Mouse (Mus musculus) bone marrow, adult 2 months (tissue): ENCODE measurements around the gene Rtn2. TPM values are rescaled to one million over a fixed set of nuclear protein-coding genes. Genes with fewer than 3 reads are reported as not detected.
A peak's percentile ranks its signal among the peaks of the same experiment; 100 is the strongest.

ENCODE experiments used
- H3K27ac ChIP-seq: fragments of 200-500 bp; 2 replicates; pipeline ENCODE4 v1.5.1; 2012; ENCODE audit warnings: low read depth, mild to moderate bottlenecking, control low read depth, inconsistent platforms, low read length; ENCODE audit not compliant: control insufficient read depth, poor library complexity, insufficient read depth
- H3K4me1 ChIP-seq: fragments of 200-500 bp; 2 replicates; pipeline ENCODE4 v1.6.1; 2011; ENCODE audit warnings: low read length; ENCODE audit not compliant: control insufficient read depth, insufficient read depth
- H3K4me3 ChIP-seq: fragments of 200-500 bp; replicated peaks from 2 replicates; pipeline ENCODE3; 2011; ENCODE audit warnings: mild to moderate bottlenecking, low read depth, low read length, control low read depth; ENCODE audit not compliant: control insufficient read depth
- CTCF ChIP-seq: fragments of 200-500 bp; IDR thresholded peaks from 2 replicates; pipeline ENCODE4 v1.5.1; 2011; ENCODE audit warnings: low read length, control low read depth; ENCODE audit not compliant: control insufficient read depth, insufficient read depth
- POLR2A ChIP-seq: fragments of 200-500 bp; IDR thresholded peaks from 2 replicates; pipeline ENCODE4 v1.6.1; 2011; ENCODE audit warnings: low read depth, mild to moderate bottlenecking, control low read depth, low read length, borderline replicate concordance; ENCODE audit not compliant: control insufficient read depth
- WGBS: fragments of 180-500 bp; shearing (Covaris S2); methylation state at CpG from one replicate; pipeline ENCODE4 v1.1.7; 2018; 5-methylcytosine and 5-hydroxymethylcytosine counted together
- polyA plus RNA-seq: library from polyadenylated mRNA; stranded (reverse); fragments of >200 nt; gene quantifications from 2 replicates; pipeline ENCODE4 v1.2.4, GENCODE M21; 2011; ENCODE audit warnings: low replicate concordance; ENCODE audit not compliant: missing spikeins, insufficient read depth, insufficient read length

The Rtn2 gene
- polyA plus RNA-seq, 1 experiment = 2.3 TPM

DNA sequence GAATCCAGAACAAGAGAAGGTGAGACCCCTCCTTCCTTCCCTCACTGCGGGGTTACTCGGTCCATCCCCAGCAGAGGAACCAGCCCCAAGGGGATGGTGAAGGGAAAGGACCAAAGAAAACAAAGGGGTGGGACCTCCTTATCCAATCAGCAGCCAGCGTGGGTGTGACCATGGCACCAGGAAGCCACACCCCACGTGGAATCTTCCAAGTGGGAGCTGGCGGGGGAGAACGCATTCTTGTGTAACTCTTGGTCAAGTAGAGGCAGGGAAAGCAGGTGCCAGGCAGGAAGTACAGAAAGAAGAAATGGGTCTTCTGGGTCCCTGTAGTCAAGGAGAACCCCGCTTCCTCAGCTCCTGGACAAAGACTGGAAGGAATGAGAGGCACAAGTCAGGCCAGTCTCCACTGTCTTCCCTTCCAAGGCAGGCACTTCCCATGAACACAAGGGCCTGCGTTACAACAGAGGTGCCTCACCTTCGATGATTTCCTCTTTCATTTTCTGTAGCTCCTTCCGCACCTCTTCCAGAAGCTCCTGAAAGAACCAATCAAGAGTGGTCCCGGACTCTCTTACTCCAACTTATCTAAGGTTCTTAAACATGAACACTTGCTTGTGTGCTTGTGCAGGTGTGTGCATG is 24.9 kb upstream of the Rtn2 start:
- Histone ChIP-seq H3K4me1 (peaks cover 1% of the 10 kb centered on the region; the same call in 1 of the 2 replicates), H3K27ac (peak overlapping the region; percentile 25), H3K4me3 (peak overlapping the region; percentile 36)
- TF ChIP-seq CTCF (no peak), POLR2A (no peak)
- 17% methylated on average over 11 of the region's 11 CpGs for WGBS

DNA sequence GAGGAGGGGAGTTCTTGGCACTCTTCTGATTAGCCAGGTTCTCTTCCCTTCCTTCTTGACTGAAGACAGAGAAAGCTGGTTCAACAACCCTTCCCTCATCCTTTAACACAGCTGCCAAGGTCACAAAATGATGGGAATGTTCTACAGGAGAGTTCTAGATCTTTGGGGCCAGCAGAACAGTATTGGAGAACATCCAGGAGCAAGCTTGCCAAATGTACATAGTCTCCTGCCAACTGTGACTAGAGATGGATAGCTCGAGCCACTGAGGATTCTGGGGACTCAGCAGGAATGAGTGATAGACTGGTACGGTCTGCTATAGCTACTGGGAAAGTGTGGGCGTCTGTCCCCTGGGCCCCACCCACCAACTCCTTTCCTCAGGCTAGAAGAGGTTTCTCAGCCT is 24.1 kb upstream of the Rtn2 start:
- Histone ChIP-seq H3K4me1 (peaks cover 1% of the 10 kb centered on the region; the same call in 1 of the 2 replicates), H3K4me3 (no peak overlapping the region), H3K27ac (no peak overlapping the region; the same call in 1 of the 2 replicates)
- TF ChIP-seq POLR2A (no peak), CTCF (no peak)
- 68% methylated on average over 3 of the region's 3 CpGs for WGBS

DNA sequence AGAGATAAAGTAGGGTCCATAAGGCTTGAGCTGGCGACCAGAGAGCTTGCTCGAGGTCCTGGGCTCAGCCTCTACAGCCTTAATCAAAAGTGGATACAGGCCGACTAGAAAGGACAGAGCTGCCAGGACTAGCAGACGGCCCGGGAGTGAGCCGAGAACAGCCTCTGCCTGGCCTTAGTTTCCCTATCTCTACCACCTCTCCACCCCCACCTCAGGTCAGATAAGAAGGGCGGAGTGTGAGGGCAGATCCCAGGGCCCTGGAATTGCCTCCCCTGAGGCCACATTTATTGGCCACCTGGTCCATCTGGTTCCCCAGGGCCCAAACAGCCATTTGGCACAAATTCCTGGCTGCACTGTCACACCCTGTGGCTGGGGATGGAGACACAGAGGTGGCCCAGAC is 17.3 kb upstream of the Rtn2 start:
- Histone ChIP-seq H3K4me3 (no peak overlapping the region), H3K4me1 (peaks cover 10% of the 10 kb centered on the region), H3K27ac (peak overlapping the region; percentile 40)
- 50% methylated on average over 7 of the region's 7 CpGs for WGBS
- TF ChIP-seq POLR2A = no peak
- no peak for TF ChIP-seq CTCF

DNA sequence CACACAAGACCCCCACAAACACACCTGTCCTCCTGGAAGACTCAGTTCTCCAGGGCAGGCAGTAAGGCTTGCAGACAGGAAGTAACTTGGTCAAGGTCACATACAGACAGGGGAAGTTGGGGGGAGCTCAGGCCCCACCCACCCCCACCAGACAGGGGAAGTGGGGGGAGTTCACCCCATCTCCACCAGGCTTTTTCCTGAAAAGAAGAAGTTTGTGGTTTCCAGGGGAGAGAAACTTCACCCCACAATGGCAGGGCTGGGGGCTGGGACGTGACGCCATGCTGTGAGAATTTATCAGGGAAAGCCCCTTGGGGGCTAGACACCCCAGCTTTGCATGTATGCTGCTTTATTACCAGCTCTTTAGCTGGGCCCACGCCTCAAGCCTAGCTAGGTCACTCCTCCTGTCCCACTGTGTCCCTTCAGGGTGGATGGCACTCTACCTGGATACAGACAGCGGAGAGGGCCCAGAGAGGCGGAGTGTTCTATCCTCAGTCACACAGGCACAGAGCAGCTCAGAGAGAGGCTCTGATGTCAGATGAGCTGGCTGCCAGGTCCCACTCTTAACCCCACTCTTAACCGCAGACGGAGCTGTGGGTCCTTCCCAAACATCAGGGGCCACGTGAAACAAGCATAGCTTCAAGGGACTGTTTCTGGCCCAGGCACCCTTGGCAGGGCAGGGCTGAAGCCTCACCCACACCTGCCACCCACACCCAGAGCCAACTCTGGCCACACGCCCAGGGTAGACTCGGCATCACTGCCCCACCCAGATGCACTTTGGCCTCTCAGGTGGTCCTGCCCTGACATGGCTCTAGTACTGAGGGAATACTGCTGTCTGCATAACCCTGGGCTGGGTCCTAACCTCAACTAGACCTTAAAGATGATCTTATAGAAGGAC is 16.2 kb upstream of the Rtn2 start:
- WGBS = 8% methylated on average over 10 of the region's 10 CpGs
- TF ChIP-seq POLR2A (peak; percentile 38; the same call in 1 of the 2 replicates), CTCF (no peak)
- Histone ChIP-seq H3K4me3 (peak overlapping the region; percentile 66), H3K4me1 (peaks cover 10% of the 10 kb centered on the region), H3K27ac (peak overlapping the region; percentile 74)

DNA sequence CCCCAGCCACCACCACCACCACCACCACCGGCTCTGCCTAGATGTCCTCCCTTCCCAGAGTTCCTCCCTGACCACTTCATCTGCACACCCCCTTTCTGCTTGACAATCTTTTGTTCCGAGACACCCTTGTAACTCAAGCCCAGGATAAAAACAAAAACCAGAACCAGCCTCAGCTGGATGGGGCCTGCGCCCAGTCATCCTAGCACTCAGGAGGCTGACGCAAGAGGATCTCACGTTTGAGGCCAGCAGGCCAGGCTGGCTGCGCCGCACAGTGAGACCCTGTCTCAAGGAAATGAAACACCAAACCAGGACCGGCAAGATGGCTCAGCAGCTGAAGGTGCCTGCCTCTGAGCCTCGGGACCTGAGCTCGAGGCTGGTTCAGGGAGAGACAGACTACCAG is 15.4 kb upstream of the Rtn2 start:
- 25% methylated on average over 10 of the region's 10 CpGs for WGBS
- peak overlapping the region; percentile 9 for H3K27ac ChIP-seq
- H3K4me1 ChIP-seq = peaks cover 10% of the 10 kb centered on the region
- TF ChIP-seq POLR2A (peak; percentile 20; the same call in 1 of the 2 replicates), CTCF (no peak)
- H3K4me3 ChIP-seq = peak overlapping the region; percentile 66

DNA sequence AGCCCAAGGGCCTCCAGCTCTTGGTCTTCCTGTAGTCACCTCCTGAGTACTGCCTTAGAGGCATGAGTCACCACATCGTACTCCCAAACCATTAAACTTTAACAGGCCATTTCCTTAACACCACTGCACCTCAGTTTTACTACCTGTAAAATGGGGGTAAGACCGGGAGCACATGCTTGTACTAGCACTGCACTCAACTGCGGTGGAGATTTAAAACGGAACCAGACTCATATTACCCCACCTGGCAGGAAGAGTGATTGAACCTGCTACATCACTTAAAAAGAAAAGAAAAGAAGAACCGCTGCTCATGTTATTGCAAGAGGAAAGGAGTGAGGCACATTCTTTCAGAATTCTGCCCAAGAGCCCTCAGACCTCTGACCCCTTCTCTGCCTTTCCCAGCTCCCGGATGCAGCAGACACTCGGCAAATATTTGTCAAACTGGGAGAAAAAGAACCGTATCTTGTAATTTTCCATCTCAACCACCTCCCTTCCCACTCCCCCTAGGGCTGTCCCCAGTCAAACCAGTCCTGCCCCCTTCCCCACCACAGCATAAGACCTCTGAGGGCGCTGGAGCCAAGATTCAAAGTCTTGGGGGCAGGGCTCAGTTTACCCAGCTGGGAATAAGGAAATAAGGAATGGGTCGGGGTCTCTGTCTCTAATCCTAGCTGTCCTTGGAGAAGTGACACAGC is 13.3 kb upstream of the Rtn2 start:
- Histone ChIP-seq H3K4me1 (peaks cover 10% of the 10 kb centered on the region), H3K4me3 (peak overlapping the region; percentile 71), H3K27ac (peak overlapping the region; percentile 94)
- TF ChIP-seq CTCF = no peak
- WGBS = 10% methylated on average over 10 of the region's 10 CpGs

DNA sequence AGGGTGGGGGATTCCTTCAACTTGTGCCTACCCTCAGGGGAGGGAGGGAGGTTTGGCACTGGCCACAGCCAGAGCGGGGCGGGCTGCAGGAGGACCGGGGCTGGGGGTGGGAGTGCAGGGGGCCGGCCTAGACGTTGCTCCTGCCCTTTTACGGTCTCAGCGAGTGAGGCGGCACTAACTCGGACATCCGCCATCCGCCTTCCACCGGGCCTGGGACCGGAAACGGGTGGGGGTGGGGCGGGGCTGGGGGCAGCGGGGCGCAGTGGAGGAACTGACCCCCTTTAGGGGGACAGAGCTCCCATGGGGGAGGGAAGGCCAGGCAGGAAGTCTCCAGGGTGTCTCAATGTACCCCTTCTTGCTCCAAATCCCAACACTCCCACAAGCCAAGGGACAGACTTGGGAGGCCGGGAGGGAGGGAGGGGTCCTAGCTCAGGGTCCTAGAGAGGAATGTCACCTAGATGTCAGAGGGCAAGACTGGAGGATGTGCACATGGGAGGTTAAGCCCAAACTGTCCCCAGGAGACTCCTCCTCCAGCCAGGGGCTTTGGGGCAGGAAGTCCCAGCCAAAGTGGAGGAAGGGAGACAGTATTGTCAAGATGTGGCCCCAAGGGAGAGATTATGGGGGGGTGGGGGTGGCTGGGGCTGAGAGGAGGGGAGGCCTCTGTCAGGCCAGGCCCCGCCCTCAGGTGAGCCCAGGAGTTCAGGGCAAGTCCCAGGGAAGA is 12.5 kb upstream of the Rtn2 start:
- Histone ChIP-seq H3K4me3 (peak overlapping the region; percentile 71), H3K27ac (peak overlapping the region; percentile 95), H3K4me1 (peaks cover 10% of the 10 kb centered on the region)
- WGBS = 2% methylated on average over 19 of the region's 19 CpGs
- TF ChIP-seq CTCF (no peak), POLR2A (peak; percentile 47; the same call in 1 of the 2 replicates)
